Mouse (Mus musculus) colon, adult 2 months (tissue): ENCODE measurements around the gene Kirrel3. TPM values are rescaled to one million over a fixed set of nuclear protein-coding genes. Genes with fewer than 3 reads are reported as not detected.

ENCODE experiments used
- polyA plus RNA-seq: library from polyadenylated mRNA; depleted of rRNA; stranded (reverse); fragments of >200 nt; gene quantifications from 2 replicates; pipeline ENCODE4 v1.2.3, GENCODE M21; 2012; rRNA removed

Kirrel3 gene
- 0.43 and 0.56 TPM in 2 replicates for polyA plus RNA-seq

GRCm38 (mm10) chr9:34485759-34486431 lies at the start of gene Kirrel3:
Kirrel3 (plus strand) TSS chr9:34485894.

